Mouse (Mus musculus): ENCODE results near the gene Mfsd6l.

Gene Mfsd6l

DNA sequence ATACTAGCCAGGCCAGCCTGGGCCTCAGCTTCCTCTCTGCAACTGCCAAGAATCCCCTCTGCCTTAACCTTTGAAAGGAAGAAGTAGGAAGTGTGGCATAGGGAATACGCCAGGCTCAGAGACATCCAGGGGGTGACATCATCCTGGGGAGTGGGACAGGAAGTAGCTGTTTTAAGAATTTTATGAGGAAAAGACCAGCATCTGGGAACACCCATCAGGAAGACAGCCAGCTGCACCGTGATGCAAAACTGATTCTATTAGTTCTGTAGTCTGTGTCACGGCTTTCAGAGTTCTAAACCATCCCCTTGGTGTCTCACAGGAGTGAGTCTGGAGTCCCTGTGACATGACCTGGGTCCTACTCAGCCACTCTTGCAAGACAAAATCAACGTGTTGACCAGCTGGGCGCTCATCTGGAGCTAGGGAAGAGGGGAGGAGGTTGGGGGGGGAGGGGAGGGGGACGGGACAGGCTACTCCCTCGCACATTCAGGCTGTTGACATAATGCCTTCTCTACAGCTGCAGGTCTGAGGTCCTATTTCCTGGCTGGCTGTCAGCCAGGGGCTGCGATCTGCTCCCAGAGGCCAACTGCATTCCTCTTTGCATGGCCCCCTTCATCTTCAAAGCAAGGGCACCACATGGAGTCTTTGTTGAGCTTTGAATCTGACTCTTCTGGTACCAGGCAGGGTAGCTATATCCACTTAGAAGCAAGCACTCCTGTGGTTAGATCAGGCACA, 46.4 kb downstream of the Mfsd6l start:
- DNase-seq (ENCODE audit: low spot score in 2 of 2) = no peak

DNA sequence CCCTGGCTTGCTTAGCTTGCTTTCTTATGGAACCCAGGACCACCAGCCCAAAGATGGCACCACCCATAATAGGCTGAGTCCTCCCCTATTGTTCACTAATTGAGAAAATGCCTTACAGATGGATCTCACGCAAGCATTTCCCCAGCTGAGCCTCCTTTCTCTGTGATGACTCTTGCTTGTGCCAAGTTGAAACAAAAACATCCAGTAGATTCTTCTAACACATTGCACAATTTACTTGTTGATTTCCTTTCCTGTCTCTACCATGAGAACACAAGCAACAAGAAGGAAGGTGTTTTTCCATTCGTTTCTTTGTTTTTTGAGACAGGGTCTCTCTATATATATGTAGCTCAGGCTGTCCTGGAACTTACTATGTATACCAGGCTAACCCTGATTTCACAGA, 51.1 kb downstream of the Mfsd6l start:
- DNase-seq (ENCODE audit: low spot score in 2 of 2) = no peak

Measured in frontal cortex, postnatal 10 days (tissue).